Mouse (Mus musculus): ENCODE data around the gene Usp37.

DNA sequence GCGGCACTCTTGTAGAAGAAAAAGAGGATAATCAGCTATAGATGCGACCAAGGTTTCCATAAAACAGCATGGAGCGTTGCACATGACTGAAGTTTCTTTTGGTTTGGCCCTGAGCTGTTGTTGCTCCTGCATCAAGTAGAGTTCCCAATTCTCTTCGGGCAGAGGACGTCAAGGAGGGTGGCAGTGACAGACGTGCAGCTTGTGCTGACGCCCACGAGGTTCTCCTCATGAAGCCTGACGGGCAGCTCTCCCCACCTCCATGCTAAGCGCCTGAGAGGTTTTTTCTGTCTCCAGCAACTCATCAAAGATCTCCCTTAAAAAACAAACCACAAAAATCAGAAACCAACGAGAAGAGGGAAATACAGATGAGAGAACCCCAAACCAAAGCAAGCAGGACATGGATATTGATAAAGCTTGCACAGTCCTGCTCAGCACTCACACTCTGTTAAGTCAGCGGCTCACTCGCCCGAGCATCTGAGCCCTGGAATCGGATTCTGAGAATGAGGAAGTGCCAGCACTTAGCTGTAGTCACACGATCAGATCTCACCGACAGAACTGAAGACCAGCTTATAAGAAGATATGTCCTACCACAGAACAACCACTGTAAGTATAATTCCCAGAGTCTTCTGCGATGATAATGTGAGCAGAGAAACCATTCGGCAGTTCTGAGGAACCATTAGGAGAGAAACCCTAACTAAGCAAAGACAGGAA is 104.8 kb downstream of the Usp37 start:
- TF ChIP-seq CTCF (IDR thresholded peaks at IDR 0.05) (no peak), EP300 (IDR thresholded peaks at IDR 0.05) (no peak)

All from lung, postnatal 0 days (tissue).